Mouse (Mus musculus) MN1 (cell line): ENCODE measurements around the gene Tceanc2.

Experiments used
- DNase-seq: peaks from one replicate; pipeline ENCODE4 v3.0.0-alpha.2; 2016; ENCODE audit warnings: low spot score

The Tceanc2 gene

DNA sequence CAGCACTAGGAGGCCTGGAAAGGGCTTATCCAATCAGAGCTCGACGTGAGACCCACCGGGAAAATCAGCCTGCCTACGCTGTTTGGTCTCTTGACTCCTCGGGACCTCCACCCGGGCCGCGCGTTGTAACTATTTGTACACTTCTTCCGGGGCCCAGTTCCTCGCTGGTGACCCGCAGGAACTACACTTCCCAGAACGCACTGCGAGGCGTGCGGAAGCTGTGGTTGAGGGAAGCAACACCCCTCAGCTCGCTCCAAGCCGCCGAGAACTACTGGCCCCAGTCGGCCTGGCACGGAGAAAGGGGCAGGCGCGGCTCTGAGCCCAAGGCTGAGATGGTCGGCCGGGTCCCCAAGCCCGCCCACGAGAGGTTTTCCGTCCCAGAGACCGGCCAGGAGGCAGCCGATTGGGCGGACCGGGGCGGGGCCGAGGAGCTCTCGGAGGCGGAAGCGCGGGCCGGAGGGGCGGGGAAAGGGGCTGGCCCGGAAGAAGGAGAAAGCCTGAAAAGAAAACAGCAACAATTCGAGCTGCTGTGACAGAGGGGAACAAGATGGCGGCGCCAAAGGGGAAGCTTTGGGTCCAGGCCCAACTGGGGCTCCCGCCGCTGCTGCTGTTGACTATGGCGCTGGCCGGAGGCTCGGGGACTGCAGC is 610 bp downstream of the Tceanc2 start, which contains the start of gene Tmem59:
Tmem59 (plus strand) TSS at position 218 of the 648 bp plus-strand sequence.
- peak; percentile 89 for DNase-seq

DNA sequence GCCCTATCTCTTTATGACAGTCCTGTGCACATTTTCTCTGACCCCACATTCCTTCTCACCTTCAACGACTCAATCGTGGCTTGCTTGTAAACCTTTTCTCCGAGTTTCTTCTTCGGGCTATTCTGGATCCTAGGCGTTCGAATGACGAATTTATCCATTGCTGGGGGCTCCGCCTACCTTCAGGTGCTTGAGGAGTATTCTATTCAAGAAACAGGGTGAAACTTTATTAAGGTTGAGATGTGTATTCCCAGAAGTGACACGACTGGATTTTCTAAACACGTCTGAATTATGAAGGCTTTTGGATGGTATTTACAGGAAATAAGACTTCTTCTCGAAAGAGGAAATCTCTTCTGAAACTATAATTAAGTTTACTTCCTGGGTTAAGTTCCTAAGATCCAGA is 1.4 kb downstream of the Tceanc2 start:
- DNase-seq = no peak

DNA sequence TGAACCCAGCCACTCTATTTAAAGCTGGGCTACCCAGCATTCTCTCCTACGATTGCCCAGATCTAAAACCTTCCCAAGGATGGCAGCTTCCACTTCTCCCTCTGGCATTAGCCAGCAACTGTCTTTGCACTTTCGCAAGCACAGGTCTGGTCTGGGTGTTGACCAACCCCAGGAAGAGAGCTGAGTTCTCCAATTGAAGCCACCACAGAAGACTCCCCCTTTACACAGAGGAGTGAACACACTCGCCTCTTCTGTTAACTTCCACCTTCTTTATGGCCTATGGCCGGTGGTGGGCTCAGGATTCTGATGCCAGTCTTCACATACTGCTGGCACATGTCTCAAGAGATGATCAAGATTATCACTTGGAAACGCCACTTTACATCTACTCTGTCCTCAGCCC is 11.1 kb downstream of the Tceanc2 start:
- DNase-seq = no peak

DNA sequence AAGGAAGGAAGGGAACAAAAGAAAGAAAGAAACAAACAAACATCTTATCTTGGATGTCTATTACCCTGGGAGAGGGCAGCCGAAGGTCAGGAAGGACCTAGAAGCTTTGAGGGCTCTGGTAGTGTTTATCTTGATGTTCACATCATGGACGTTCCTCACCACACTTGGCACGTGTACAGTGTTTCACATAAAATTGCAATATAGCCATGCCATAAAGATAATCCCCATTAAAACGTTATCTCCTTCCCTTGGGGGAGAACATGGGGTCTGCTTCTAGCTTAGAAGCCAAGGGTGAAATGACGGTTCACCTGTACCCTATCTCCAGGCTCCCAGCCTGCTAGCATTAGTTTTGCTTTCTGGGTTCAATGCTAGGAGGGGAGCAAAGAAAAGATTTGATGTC is 12.2 kb downstream of the Tceanc2 start:
- DNase-seq = no peak

DNA sequence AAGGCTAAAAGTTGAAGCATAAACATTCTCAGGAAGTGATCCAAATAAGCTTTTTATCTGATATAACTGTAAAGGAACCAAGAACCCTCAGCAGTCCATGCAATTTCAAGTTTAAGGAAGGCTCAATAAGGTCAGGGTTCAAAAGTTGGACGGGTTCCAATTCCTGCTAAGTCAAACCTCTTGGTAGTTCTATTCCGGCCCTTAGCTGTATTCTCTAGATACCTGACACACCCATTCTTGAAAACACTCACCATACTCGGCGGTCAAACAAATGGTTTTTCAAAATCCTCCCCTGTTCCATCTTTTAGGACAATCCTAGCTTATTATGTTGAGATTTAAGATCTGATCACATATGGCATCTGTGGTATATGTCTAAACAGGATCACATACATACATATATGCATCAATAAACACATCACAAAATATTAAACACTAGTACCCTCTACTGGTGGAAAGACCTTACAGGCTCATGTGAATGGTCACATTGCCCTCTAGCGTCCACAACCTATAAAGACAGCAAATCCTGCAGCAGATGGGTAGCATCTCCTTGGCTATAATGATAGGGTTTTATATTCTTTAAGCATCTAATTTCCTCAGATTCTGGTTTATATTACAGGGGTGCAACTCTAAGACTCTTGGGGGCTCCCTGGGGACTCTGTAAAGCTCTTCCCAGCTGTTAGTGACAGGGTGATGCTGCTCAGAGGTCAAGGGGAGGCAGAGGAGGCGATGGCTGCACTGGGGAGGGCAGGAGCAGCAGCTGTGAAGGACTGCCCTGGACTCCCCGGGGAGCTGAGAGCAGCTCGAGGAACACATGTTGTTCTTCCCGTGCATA is 14.9 kb downstream of the Tceanc2 start:
- DNase-seq = peak; percentile 72

DNA sequence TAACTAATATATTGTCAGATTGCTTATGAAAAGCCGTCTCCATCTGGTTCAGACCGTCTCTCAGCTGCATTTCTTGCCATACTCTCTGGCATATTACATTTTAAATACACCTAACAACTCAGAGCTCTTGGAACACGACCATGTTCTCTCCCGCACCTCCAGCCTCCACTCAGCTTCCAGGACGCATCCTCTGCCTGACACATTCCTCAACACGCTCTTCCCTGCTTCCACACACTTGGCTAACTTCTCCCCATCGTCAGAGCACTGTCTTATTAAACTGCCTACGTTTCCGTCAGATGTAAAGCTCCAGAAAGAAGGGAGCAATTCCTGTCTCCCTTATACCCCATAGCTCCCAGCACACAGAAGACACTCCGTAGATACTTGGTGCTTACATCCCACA is 15.6 kb downstream of the Tceanc2 start:
- DNase-seq = no peak

DNA sequence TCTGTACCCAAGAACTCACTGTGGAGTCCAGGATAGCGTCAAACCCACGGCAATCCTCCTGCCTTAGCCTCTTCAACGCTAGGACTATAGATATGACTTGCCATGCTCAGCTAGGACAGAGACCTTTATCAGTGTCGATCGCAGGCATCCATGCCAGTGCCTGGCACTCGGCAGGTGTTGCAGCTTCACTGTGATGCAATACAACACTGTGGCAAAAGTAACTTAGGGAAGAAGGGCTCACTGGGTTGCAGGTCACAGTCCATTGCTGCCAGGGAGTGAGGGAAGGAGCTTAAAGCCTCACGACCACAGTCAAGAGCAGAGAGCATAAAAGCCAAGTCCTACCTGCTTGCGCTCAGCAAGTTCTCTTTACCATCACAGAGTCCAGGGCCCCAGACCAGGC is 18.7 kb downstream of the Tceanc2 start:
- no peak for DNase-seq

DNA sequence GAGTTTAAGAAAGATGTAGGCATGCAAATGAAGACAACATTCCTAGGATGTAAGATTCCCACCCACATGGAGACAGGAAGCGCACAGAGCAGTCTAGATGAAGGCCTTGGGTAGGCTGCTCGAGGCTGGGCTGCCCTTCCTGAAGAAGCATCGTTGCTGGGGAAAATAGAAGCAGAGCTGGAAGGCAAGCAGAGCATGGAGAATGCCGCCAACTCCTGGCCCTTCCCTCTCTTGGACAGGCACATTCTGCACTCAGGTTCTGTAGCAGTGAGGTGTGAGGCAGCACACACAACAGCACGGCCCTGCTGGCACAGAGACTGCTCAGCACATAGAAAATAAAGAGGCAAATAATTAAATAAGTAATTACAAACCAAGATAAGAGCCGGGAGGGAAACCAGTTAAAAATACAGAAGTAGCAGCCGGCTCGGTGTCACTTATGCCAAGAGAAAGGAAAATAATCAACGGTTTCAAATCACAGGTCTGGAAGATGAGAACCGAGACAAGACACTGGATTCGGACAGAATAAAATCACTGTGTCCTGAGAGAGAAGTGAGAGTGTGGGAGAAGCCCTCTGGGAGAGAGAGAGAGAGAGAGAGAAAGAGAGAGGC is 19.6 kb downstream of the Tceanc2 start:
- peak; percentile 18 for DNase-seq

DNA sequence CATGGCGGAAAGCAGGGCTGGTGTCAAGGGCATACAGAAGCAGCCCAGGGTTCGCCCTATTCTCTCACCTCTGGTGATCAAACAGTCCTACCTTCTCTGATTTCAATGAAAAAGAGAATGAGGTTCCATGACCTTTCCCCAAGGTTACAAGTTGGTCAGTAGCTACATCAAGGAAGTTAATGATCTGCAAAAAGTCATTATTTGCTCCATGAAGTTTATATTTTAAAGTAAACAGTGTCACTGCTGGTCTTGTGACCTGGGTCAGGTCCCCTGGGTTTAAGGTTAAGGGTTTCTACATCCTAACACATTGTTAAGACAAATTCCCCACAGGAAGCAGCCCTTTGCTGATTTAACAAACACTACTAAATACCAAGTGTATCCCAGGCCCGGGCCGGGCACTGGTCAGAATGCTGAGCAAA is 21.9 kb downstream of the Tceanc2 start:
- no peak for DNase-seq

DNA sequence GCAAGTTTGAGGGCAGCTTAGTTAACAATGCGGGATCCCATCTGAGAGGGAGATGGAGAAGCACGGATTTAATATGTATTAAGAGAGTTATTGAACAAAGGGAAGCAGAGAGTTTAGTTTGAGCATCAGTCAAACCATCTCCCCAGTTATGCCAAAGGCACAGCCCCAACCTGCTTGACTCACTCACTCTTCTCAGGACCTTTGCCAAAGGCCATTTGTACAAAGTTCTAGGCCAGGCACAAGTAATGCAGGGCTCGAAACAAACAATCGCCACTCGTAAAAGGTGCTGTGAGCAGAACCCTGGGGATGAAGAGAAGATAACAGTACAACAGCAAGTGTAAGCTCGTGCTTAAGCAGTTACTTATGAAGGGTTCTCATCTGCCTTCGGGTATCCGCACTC is 26.3 kb downstream of the Tceanc2 start:
- DNase-seq = no peak

DNA sequence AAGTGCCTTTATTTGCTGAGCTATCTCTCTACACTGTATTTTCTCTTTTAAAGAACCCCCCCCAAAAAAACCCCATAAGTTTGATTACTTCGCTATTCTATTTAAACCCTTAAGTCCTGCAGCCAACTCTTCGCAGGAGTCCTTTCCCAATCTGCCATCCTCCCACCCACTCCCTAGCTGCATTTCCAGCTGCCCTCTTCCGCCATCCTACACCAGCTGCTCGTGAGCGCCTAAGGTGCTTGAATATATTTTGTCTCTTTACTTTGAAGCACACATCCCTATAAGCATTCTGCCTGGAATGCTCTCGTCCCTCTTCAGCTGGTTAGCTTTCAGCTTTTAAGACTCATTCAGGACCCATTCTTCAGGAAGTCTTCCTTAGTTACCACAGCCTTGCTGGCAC is 27.9 kb downstream of the Tceanc2 start:
- no peak for DNase-seq

DNA sequence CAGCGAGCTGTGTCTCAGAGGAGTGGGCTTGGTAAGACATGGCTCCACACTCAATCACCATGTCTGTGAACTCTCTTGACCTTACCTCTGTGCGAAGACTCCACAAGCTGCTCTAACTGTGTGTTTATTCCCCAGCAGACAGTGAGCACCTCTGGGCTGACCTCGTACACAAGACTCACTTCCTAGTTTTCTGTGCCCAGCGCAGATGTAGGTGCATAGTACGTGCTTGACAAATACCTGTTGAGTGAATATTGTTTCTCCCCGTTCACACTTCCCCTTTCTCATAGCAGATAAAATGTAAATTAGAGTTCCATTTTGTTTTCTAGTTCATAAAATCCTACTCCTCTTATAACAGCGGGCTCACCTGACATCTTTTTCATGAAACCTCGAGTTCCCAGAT is 35.4 kb downstream of the Tceanc2 start:
- DNase-seq = no peak

DNA sequence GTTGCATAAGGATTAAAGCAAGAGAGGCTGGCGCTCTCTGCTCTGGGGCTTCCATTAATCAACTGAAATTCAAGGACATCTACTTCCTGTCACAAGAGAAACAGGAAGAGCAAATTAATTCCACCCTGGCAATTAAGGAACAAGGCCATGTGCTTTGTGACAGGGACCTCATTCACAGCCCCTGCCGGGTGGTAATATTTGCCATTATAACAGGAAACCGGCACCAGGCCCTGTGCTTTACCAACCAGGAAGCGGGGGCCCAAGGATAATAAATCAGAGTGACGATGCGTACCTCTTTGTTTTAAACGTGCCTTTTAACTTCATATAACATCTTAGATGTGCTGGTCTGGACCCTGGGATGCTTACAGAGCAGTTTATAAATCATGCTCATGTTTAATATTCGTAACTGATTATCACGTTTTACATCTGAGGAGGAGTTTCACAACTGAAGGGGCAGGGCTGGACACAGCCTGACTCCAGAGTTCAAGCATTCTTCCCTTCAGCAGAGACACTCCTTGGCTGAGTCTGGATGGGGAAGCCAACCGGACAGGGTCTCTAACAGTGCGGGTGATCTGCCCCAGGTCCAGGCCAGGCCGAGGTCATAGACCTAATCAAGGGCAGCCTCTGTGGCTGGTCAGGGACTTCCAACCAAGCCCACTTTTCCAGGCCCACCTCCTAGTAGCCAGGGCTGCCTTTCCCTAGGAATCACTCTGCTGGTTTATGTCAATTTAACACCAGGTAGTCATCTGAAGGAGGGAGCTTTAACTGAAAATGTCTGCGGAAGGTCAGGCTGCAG is 38.9 kb downstream of the Tceanc2 start:
- peak; percentile 21 for DNase-seq

DNA sequence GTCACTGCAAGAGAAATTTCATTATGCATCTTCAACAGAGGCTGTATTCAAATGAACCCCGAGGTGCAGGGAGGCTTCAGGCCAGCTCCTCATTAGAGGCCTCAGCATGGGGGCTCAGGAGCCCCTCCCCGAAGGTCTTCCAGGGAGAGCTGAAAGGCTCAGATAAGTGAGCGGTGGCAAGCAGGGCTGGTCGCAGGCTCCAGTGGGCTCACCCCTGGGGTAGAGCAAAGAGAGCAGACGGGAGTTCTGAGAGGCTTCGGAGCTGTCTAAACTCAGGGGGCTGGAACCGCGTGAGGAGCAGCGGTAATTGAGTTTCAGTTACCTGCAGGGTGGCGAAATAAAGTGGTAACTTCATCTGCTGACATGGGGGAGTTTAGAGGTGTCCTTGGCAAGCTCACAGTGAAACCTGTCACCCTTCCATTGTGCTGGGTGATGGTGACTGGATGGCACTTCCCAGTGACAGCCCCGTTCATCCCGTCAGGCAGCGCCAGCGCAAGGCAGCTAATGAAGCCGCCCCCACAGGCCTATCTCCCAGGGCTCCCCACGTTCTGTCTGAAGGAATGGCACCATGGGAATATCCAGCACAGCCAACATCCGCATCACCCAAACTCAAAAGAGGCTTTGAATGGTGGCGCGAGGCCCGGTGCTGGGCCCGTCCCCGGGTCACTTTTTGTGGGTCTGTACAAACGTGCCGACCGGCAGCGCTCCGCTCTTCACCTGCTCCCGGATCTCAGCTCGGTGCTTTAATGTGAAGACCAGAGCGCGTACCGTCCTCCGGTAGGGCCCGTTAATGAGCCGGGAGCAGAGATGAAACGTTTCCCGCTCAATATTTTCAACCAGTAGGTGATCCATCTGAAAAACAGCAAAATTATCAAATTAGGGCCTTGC is 39.7 kb downstream of the Tceanc2 start:
- DNase-seq = no peak

DNA sequence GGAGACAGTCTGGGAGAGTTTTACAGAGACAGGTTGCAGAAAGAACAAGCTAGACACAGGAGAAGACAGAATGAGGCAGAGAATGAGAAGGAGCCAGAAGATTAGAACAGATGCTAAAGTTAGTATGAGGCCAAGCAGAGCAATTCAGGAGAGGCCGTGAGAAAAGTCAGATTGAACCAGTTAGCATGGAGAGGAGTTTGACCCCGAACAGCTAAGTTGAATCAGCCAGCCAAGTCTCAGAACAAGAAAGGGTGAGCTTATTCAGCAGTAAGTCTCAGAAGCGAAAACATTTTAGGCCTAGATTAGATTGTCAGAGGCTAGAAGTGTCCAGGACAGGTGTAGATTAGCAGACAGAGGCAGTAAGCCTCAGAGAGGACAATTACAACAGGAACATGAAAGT is 42.4 kb downstream of the Tceanc2 start:
- no peak for DNase-seq

DNA sequence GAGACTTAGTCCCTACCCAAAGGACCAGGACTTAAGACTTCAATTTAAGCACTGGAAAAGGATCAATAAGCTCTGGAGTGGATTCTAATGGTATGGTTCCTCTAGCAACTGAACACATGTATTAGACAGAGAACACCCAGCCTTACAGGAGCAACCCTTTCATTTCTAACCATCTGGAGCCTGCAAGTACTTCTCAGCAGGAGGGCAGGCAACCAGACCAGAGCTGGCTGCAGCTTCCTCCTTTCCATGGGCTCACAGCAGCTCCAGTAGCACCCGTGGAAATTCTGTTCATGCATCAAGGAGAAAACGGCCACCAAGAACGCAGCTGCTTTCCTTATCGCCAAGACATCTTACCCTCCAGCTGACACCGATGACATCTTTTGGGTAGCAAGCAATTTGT is 43.3 kb downstream of the Tceanc2 start:
- DNase-seq = no peak

DNA sequence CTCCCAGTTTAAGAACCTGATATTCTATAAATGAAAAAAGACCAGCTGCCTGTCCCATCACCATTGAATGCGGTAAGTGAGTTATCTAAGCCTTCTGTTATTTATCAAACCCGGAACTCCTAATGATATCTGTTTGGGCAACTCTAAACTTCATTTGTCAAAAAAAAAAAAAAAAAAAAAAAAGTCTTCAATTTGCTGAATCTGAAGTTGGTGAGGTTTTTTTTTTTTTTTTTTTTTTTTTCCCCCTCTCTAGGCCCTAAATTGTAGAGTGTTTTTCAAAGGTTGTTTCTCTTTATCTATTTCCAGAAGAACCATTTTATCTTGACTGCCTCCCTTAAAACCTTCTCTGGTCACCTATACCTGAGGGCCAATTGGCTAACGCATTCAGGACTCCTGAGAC is 44.0 kb downstream of the Tceanc2 start:
- peak; percentile 18 for DNase-seq

DNA sequence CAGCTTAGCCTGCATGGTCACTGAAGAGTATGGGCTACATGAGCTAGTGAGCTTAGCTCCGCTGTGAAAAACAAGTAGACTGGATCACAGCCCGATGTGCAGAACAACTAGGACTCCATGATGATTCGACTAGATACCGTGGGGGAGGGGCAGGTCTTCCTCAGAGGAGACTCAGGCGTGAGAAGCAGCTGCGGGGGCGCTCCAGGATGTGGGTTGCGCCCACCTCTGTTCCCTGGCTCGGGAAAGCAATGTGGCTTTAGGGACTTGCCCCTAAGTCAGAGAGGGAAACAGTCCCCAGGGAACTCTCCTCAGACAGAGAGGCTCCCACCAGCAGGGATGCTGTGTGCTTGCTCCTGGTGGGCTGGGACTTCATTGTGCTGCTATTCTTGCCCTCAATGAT is 48.4 kb downstream of the Tceanc2 start:
- no peak for DNase-seq

DNA sequence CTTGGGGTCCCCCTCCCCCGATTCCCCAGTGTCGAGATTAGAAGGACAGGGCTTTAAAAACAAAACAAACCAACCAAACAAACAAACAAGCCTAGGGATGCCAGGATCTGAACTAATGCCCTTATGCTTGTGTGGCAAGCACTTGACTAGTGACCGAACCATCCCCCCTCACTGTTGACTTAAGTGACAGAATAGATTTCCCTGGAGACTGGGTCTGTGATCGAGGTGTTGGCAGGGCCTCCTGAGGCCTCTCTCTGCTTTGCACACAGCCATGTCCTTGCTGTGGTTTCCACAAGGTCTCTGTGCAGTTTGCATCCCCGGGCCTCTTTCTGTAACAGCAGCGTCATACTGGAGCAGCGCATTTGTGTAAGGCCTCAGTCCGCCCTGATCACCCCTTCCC is 49.5 kb downstream of the Tceanc2 start:
- DNase-seq = no peak

DNA sequence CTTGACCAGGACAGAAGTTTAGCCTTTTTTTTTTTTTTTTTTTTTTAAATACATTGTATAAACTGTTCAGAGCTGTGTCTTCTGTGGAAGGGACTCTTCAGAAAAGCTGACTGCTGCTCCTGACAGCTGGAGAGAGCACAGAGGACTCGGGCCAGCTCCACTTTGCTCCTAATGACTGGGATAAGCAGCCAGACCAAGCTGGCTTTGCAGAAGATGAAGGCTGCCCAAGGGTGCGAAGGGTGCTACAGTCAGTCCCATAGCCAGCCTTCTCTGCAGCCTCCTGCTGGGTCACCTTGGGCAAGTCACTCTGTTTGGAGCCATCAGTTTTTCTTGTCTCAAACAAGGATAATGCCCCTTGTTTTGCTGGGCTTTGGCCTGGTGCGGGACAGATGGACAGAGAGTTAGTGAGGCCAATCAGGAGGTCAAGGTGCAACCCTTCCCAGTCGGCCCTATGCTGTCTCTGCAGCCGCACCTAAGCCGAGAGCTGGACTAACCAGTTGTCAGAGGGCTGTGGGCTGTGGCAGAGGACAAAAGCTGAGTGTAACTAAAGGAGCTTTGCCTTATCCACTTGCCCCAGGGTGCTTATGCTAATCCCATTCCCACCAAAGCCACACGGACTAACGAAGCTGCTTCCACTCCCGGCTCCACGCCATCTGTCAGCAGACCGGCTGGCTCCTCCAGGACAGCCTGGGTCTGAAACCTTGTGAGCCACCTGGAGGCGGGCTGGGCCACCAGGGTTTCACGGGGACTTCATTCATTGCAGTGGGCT is 50.8 kb downstream of the Tceanc2 start:
- no peak for DNase-seq
